Mouse (Mus musculus): Measurements from ENCODE around the gene Tmem120b.

DNA sequence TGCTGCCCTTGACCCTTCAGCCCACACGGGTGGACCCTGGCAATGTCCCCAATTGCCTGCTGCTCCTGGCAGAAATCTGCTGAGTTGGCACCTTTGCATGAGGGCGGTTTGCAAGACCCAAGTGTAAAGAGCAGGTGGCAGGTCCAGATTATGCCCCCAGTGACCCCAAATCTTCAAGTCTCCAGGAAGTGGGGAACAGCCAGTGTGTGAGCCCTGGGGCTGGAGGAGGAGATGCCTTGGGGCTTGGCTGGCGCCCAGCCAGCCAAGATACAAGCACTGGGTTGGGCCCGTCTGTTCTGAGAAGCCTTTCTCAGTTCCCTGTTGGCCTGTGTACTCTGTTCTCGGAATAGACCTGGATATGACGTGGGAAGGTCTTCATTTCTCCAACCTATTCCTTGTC lies 40.8 kb upstream of the Tmem120b start:
- TF ChIP-seq POLR2A (IDR thresholded peaks at IDR 0.05; ENCODE audit: low read depth, low read length) (no peak), CTCF (conservative IDR thresholded peaks at IDR 0.05; ENCODE audit: insufficient read depth, insufficient read length, low read depth, low read length) (no peak)
